Mouse (Mus musculus): Measurements from ENCODE around the gene Lmntd2. TPM values are rescaled to one million over a fixed set of nuclear protein-coding genes. Genes with fewer than 3 reads are reported as not detected.
A peak's percentile ranks its signal among the peaks of the same experiment; 100 is the strongest.

Lmntd2 gene
- polyA plus RNA-seq, 1 experiment from 2014 or later: 1.7 TPM

DNA sequence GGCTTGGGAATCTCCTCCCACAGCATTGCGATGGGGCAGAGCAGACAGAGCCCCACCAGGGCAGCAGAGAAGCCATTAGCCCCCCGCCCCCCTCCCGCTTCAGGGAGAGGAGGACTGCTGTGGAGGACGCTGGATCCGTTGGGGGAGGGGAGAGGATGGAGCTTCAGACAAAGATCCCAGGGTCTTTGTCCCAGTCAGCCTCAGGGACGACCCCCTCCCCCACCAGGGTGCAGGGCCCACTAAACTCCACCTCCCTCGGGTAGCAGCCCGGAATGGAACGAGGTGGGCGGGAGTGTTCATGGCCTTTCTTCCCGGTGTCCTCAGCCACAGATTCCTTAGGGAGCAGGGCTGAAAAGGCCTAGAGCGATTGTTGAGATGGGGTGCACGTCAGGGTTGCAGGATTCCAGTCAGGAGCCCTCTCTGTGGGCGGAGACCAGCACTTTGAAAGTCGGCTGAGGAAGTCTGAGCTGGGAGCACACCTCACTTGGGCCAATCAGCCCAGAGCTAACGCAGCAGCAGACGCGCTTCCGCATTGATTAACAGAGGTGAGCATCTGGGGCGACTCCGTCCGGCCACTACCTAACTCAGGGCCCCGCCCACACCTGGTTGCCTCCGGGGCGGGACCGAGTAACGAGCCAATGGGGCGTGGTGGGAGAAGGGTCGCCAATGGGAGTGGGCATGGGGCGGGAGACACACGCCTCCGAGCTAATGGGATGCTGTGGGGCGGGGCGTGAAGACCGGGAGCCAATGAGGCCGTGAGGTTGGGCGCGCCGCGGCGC is 1.4 kb upstream of the Lmntd2 start, which contains the start of gene Rassf7:
Rassf7 (plus strand) TSS at position 760 of the 779 bp plus-strand sequence.
- peak within 1 kb of the TSS; percentile 84 for H3K27ac ChIP-seq
- 1% methylated on average over 41 of the region's 41 CpGs for WGBS
- no peaks in the 10 kb centered on the region for H3K27me3 ChIP-seq
- peaks cover 46% of the 10 kb centered on the region for H3K4me1 ChIP-seq
- peak within 1 kb of the TSS; percentile 40 for H3K9ac ChIP-seq
- H3K36me3 ChIP-seq: peaks cover 12% of the 10 kb centered on the region; the same call in 1 of the 2 replicates
- H3K4me3 ChIP-seq: peak within 1 kb of the TSS; percentile 72
- H3K9me3 ChIP-seq: no peaks in the 10 kb centered on the region
- peak; percentile 90 for ATAC-seq (ENCODE audit: insufficient number of reproducible peaks, low FRiP score, low TSS enrichment, low read depth)
- peak within 1 kb of the TSS; percentile 97 for H3K4me2 ChIP-seq

DNA sequence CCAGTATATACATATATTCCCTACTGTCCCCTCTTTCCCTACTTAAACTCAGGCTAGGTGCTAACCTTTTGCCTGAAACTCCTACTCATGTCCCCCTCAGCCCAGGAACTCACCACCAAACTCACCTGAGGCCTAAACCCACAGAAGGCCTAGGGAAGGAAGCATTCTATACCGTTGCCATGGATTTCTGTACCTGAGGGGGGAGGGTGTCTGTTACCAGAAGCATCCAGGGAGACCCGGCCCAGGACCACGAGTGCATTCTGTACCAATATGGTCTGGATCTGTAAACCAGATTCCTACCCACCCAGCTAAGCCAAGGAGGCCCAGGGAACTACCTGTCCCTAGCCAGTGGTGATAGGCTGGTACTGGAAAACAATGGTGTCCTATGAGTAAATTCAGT is 430 bp upstream of the Lmntd2 start:
- Histone ChIP-seq H3K36me3 (peaks cover 12% of the 10 kb centered on the region; the same call in 1 of the 2 replicates), H3K27me3 (no peaks in the 10 kb centered on the region), H3K9ac (no peak overlapping the region), H3K4me1 (peaks cover 38% of the 10 kb centered on the region), H3K27ac (no peak overlapping the region), H3K9me3 (no peaks in the 10 kb centered on the region), H3K4me2 (no peak overlapping the region), H3K4me3 (no peak overlapping the region)
- WGBS: 66% methylated on average over 3 of the region's 3 CpGs
- ATAC-seq (ENCODE audit: insufficient number of reproducible peaks, low FRiP score, low TSS enrichment, low read depth): no peak

DNA sequence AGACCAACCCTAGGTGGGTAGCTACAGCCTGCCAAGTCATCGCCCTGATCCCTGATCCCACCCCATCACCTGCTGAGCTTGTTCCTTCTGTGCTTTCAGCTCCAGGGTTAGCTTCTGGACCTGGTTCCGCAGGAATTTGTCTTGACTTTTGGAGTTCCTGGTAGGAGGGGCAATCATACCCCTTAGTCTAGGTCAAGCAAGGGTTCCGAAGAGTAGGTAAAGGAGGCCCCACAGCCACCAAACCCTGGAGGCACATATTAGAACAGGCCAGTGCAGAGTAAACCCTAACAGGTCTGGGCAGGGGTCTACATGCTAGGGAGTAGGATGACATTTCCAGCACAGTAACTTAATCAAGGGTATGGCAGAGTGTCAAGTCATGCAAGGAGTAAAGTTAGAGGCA is 747 bp downstream of the Lmntd2 start:
- 69% methylated on average over 3 of the region's 3 CpGs for WGBS
- H3K4me3 ChIP-seq: no peak overlapping the region
- H3K27ac ChIP-seq: peak overlapping the region; percentile 43; the same call in 1 of the 2 replicates
- H3K27me3 ChIP-seq: no peaks in the 10 kb centered on the region
- no peak for ATAC-seq (ENCODE audit: insufficient number of reproducible peaks, low FRiP score, low TSS enrichment, low read depth)
- 0 out of 2 replicates have a peak overlapping the region, but pooled peaks have one; percentile 5 for H3K4me2 ChIP-seq
- H3K4me1 ChIP-seq: peaks cover 31% of the 10 kb centered on the region
- H3K9me3 ChIP-seq: no peaks in the 10 kb centered on the region
- 0 out of 2 replicates have a peak, but pooled peaks cover 3% of the 10 kb centered on the region for H3K36me3 ChIP-seq
- no peak overlapping the region for H3K9ac ChIP-seq

DNA sequence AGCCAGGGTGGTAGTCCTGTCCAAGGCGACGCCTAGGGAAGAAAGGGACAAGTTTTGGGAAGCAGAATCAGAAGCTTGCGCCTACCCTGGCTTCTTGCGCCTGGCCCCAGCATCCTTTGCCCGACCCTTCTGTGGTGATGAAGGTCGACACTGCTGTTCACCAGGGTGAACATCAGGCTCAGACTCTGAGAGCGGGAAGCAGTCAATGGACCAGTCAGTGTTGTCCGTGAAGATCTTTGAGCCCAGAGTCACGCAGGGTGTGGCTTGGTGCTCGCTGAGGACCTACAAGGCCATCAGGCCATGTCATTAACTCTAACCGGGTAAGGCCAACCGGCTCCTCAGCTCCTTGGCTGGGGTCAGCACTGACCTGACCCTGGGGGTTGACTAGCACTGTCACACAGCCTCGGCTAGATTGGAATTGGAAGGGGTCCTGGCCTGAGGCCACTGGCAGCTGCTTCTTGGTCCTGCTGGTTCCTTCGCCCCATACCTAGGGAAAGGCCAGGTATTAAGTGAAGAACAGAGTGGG is 3.2 kb downstream of the Lmntd2 start:
- H3K27me3 ChIP-seq: no peaks in the 10 kb centered on the region
- H3K9ac ChIP-seq: no peak overlapping the region
- H3K4me3 ChIP-seq: no peak overlapping the region
- ATAC-seq (ENCODE audit: insufficient number of reproducible peaks, low FRiP score, low TSS enrichment, low read depth): no peak
- H3K9me3 ChIP-seq: no peaks in the 10 kb centered on the region
- whole genome bisulfite sequencing: 83% methylated on average over 14 of the region's 14 CpGs
- no peak overlapping the region for H3K27ac ChIP-seq
- H3K36me3 ChIP-seq: no peaks in the 10 kb centered on the region
- H3K4me1 ChIP-seq: peaks cover 8% of the 10 kb centered on the region
- H3K4me2 ChIP-seq: no peak overlapping the region

DNA sequence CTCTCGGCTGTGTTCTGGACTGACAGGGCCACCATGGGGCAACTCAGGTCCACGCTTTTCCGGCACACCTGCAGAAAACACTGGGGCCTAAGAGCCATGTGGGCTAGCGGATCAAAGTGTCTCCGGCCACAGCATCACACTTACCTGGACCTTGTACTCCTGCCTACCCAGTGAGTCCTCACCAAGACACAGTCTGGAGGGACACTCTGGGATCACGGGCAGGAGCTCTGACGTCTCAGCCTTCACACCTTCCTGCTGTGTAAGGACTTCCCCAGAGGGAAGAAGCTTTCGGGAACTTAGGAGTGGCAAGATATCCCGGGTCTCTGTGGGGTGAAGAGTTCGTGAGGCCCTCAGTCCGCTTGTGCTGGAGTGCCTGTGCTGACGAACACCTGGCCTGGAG is 3.7 kb downstream of the Lmntd2 start:
- Histone ChIP-seq H3K9ac (no peak overlapping the region), H3K27me3 (no peaks in the 10 kb centered on the region), H3K4me3 (no peak overlapping the region), H3K4me2 (no peak overlapping the region), H3K9me3 (no peaks in the 10 kb centered on the region), H3K36me3 (no peaks in the 10 kb centered on the region), H3K4me1 (peaks cover 4% of the 10 kb centered on the region), H3K27ac (no peak overlapping the region)
- no peak for ATAC-seq (ENCODE audit: insufficient number of reproducible peaks, low FRiP score, low TSS enrichment, low read depth)
- WGBS: 73% methylated on average over 12 of the region's 12 CpGs

DNA sequence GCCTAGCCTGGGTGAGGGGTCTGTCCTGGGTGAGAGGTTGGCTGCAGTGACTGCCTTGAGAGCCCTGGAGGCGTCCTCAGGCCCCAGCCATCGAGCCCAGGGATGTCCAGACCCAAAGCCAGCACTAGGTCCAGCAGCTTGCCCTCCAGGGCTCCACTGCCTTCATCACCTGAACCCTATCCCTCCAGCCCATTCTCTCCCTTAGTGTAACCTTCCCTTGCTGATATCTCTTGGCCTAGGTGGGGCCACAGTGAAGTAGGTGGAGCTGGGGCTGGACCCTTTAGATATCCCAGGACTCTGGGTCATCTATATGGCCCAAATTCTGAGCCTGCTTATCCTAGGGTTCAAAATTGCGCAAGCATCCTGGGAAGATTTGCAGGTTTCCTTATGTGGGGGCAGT is 4.4 kb downstream of the Lmntd2 start:
- H3K4me2 ChIP-seq: no peak overlapping the region
- no peak overlapping the region for H3K4me3 ChIP-seq
- 70% methylated on average over 3 of the region's 3 CpGs for WGBS
- no peaks in the 10 kb centered on the region for H3K9me3 ChIP-seq
- no peaks in the 10 kb centered on the region for H3K27me3 ChIP-seq
- H3K9ac ChIP-seq: no peak overlapping the region
- H3K4me1 ChIP-seq: no peaks in the 10 kb centered on the region; the same call in 1 of the 2 replicates
- no peak overlapping the region for H3K27ac ChIP-seq
- no peaks in the 10 kb centered on the region for H3K36me3 ChIP-seq
- no peak for ATAC-seq (ENCODE audit: insufficient number of reproducible peaks, low FRiP score, low TSS enrichment, low read depth)

DNA sequence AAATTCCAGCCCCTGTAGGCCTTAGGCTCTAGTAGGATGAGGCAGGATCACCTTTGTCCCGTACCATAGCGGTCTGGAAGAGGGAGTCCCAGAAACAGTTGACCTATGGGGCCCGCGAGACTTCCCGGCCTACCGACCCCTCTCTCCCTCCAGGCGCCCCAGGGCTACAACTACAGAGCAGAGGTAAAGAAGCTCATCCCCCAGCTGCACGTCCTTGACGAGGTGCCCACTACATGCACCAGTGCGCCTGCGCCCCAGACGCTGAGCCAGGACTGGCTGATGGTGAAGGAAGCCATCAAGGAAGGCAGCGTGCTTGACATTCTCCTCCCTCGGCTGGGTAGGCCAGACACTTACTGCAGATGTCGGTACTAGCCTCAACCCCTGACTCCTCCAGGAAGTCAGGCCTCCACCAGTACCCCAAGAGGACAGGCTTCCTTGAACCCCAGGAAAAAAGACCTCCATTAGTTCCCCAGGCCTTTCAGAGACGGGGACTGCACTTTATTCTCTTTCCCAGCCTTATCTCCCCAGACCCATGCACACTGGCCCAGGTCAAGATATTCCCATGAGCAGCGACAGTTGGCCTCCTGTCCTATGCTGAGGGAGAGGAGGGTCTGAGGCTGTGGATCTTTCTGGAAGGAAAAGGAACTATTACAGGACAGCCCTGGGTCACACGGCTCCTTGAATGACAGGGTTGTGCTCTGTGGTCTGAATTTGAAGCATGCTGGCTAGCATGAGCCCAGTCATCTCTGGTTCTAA is 7.5 kb downstream of the Lmntd2 start:
- Histone ChIP-seq H3K27ac (no peak overlapping the region), H3K4me2 (no peak overlapping the region), H3K27me3 (no peaks in the 10 kb centered on the region), H3K4me3 (no peak overlapping the region), H3K9me3 (no peaks in the 10 kb centered on the region), H3K4me1 (no peaks in the 10 kb centered on the region), H3K36me3 (0 out of 2 replicates have a peak, but pooled peaks cover 3% of the 10 kb centered on the region), H3K9ac (no peak overlapping the region)
- ATAC-seq (ENCODE audit: insufficient number of reproducible peaks, low FRiP score, low TSS enrichment, low read depth): no peak
- WGBS: 89% methylated on average over 18 of the region's 18 CpGs

DNA sequence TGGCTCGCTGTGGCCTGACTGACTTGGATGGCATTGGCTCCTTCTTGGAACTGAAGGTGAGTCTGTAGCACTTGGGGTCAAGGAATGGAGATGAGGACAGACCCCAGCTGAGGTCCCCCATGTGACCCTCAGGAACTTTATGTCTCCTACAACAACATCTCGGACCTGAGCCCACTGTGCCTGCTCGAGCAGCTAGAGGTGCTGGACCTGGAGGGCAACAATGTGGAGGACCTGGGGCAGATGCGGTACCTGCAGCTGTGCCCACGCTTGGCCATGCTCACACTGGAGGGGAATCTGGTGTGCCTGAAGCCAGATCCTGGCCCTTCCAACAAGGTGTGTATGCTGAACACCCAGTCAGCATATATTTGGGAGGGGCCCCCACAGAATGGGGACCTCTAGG is 8.4 kb downstream of the Lmntd2 start:
- WGBS: 83% methylated on average over 5 of the region's 5 CpGs
- Histone ChIP-seq H3K36me3 (0 out of 2 replicates have a peak, but pooled peaks cover 3% of the 10 kb centered on the region), H3K4me1 (no peaks in the 10 kb centered on the region), H3K27me3 (no peaks in the 10 kb centered on the region), H3K4me3 (no peak overlapping the region), H3K9me3 (no peaks in the 10 kb centered on the region), H3K4me2 (no peak overlapping the region), H3K27ac (no peak overlapping the region), H3K9ac (no peak overlapping the region)
- no peak for ATAC-seq (ENCODE audit: insufficient number of reproducible peaks, low FRiP score, low TSS enrichment, low read depth)

DNA sequence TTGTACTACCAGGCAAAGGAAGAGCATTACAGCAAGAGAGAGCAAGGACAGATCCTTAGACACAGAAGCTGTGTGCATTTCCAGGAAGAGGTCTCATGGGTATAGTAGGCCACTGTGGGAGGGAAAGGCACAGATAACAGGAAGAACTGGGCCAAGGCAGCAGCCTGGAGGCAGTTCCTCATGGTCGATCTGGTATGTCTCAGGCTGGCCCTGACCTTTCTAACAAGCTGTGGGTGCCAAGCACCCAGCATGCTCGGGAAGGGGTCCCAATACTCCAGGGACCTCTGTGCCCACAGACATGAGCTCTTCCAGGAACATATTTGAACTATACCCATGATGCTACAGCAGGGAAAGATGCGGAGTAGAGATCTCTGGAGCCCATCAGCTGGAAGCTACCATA is 9.3 kb downstream of the Lmntd2 start:
- no peaks in the 10 kb centered on the region for H3K4me1 ChIP-seq
- 0 out of 2 replicates have a peak, but pooled peaks cover 5% of the 10 kb centered on the region for H3K36me3 ChIP-seq
- H3K4me2 ChIP-seq: no peak overlapping the region
- no peak overlapping the region for H3K27ac ChIP-seq
- no peak overlapping the region for H3K9ac ChIP-seq
- no peak overlapping the region for H3K4me3 ChIP-seq
- 72% methylated on average over 3 of the region's 3 CpGs for WGBS
- no peaks in the 10 kb centered on the region for H3K27me3 ChIP-seq
- no peak for ATAC-seq (ENCODE audit: insufficient number of reproducible peaks, low FRiP score, low TSS enrichment, low read depth)
- no peaks in the 10 kb centered on the region for H3K9me3 ChIP-seq

DNA sequence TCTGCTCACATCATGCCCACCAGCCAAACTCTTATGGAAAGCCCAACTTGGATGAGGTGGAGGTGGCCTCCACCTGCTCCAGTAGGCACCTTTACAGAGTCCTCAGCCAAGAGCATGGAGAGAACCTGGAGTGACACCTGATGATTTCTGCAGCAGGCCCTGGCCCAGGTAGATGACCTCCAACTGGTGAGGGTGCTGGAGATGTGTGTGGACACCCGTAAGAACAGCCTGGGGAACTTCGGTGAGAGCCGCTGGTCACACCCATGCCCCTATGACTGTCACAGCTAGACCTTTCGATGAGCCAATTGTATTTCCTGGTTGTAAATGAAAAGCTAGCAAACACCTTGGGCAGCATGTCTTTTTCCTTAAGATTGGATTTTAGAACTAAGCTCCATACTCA is 15.8 kb downstream of the Lmntd2 start:
- WGBS: 91% methylated on average over 4 of the region's 4 CpGs
- no peak for ATAC-seq (ENCODE audit: insufficient number of reproducible peaks, low FRiP score, low TSS enrichment, low read depth)

DNA sequence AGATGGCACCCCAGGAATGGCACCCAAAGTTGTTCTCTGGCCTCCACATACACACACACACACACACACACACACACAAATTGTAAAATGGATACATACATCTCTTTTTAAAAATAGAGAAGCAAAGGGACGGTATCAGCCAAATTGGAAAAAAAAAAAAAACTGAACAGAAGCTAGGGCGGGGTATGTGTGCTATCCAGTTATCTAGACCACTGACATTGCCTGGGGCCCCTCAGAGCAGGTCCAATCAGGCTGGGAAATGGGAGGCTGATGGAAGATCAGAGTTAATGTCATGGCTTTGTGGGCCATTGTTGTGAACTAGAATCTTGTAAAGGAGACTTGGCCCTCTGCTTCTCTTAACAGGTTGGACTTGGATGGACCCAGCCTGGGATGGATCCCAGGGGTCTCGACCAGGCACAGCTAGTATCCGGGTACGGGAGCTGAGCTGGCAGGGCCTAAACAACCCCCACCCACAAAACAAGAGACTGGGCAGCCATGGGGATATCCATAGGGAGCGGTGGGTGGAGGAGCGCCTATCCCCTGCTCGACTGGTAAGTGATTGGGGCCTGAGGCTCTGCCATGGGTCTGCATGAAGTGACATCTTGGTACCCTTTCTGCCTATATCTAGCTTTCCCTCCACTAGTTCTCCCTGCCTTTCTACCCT is 17.1 kb downstream of the Lmntd2 start:
- ATAC-seq (ENCODE audit: insufficient number of reproducible peaks, low FRiP score, low TSS enrichment, low read depth): no peak
- no peaks in the 10 kb centered on the region for H3K27me3 ChIP-seq

More for the DNA sequence above, 15.8 kb downstream of the Lmntd2 start:
- Histone ChIP-seq H3K4me3 (no peak overlapping the region), H3K27me3 (no peaks in the 10 kb centered on the region), H3K4me1 (peaks cover 11% of the 10 kb centered on the region), H3K4me2 (no peak overlapping the region), H3K9me3 (no peaks in the 10 kb centered on the region), H3K9ac (no peak overlapping the region), H3K36me3 (0 out of 2 replicates have a peak, but pooled peaks cover 8% of the 10 kb centered on the region), H3K27ac (no peak overlapping the region)

More for the DNA sequence above, 17.1 kb downstream of the Lmntd2 start:
- Histone ChIP-seq H3K9ac (no peak overlapping the region), H3K27ac (no peak overlapping the region), H3K4me3 (no peak overlapping the region), H3K4me2 (no peak overlapping the region), H3K4me1 (peaks cover 25% of the 10 kb centered on the region), H3K36me3 (peaks cover 14% of the 10 kb centered on the region), H3K9me3 (no peaks in the 10 kb centered on the region)
- whole genome bisulfite sequencing: 88% methylated on average over 8 of the region's 8 CpGs

All from limb, embryonic 15.5 days (tissue).